Mouse (Mus musculus) intestine, embryonic 15.5 days (tissue): ENCODE data around the gene Siva1. TPM values are rescaled to one million over a fixed set of nuclear protein-coding genes. Genes with fewer than 3 reads are reported as not detected.

Experiments
- polyA plus RNA-seq: library from polyadenylated mRNA; unstranded; fragments of >200 nt; fragmentation: Nextera tagmentation; extraction: Ambion mirVana; gene quantifications from 2 replicates; pipeline ENCODE4 v1.2.1, GENCODE M21; 2015

Gene Siva1
- polyA plus RNA-seq, 1 experiment from 2014 or later: 183 TPM

Other genes with a start within 250 kb of the Siva1 start
- gene A530016L24Rik, start 155.2 kb upstream of the Siva1 start, polyA plus RNA-seq: 0.30 and 0.36 TPM in 2 replicates
- gene Tmem179, start 127.9 kb upstream of the Siva1 start, polyA plus RNA-seq: 2.4 and 3.2 TPM in 2 replicates
- 2.5 and 2.8 TPM in 2 replicates for gene Inf2, start 55.9 kb upstream of the Siva1 start, polyA plus RNA-seq
- gene Adssl1, start 24.6 kb upstream of the Siva1 start, polyA plus RNA-seq: 2.1 and 2.8 TPM in 2 replicates
- gene Akt1, start 30.2 kb downstream of the Siva1 start, polyA plus RNA-seq: 128 and 141 TPM in 2 replicates
- 7.5 and 10.3 TPM in 2 replicates for gene Zbtb42, start 34.1 kb downstream of the Siva1 start, polyA plus RNA-seq
- 20.1 and 22.4 TPM in 2 replicates for gene Cep170b, start 75.8 kb downstream of the Siva1 start, polyA plus RNA-seq
- gene Pld4, start 116.0 kb downstream of the Siva1 start, polyA plus RNA-seq: 11.6 and 12.6 TPM in 2 replicates
- gene Ahnak2, start 158.0 kb downstream of the Siva1 start, polyA plus RNA-seq: 2.3 and 3.0 TPM in 2 replicates
- 3.7 and 4.6 TPM in 2 replicates for gene Clba1, start 164.3 kb downstream of the Siva1 start, polyA plus RNA-seq
- 87.6 and 88.0 TPM in 2 replicates for gene Cdca4, start 184.7 kb downstream of the Siva1 start, polyA plus RNA-seq
- 0.24 and 0.40 TPM in 2 replicates for gene Gpr132, start 223.5 kb downstream of the Siva1 start, polyA plus RNA-seq